In the genomic region with DNA sequence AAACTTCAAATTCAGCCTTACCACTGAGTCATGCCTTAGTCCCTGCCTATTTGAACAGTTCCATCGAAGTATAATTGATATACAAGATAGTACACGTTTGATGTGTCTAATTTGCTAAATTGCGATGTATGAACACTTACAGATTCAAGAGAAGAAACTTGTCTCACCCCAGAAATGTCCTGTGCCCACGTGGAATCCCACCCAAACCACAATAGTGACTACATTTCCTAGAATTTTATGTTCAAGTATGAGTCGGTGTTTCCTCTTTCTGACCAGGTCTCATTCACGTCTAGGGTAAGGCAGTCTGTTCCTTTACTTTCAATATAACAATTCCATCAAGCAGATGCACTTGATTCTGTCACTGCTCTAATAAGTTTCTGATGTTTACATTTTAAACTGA, we compare ENCODE assay signal across 8 mouse cellular contexts. TPM values are rescaled to one million over a fixed set of nuclear protein-coding genes. Genes with fewer than 3 reads are reported as not detected.
A peak's percentile ranks its signal among the peaks of the same experiment; 100 is the strongest.
DNase-seq lines count a peak whose midpoint lies in the region; ATAC-seq lines count a peak whose summit lies in the region.

No protein-coding gene starts in this region.

- peak overlapping the region; percentile 70; the same call in 1 of the 2 replicates for H3K27ac ChIP-seq in heart, embryonic 15.5 days
- H3K27ac ChIP-seq in hindbrain, embryonic 13.5 days = peak overlapping the region; percentile 55; the same call in 1 of the 2 replicates
- no peak overlapping the region for H3K27ac ChIP-seq in midbrain, embryonic 12.5 days (replicated peaks)

- peak overlapping the region; percentile 87 for H3K4me2 ChIP-seq in heart, embryonic 15.5 days
- peak overlapping the region; percentile 91 for H3K4me2 ChIP-seq in hindbrain, embryonic 13.5 days
- peak overlapping the region; percentile 97 for H3K4me2 ChIP-seq in midbrain, embryonic 12.5 days (replicated peaks)

- peaks cover 36% of the 10 kb centered on the region for H3K4me1 ChIP-seq in heart, embryonic 15.5 days (replicated peaks)
- H3K4me1 ChIP-seq in hindbrain, embryonic 13.5 days (replicated peaks) = peaks cover 44% of the 10 kb centered on the region
- H3K4me1 ChIP-seq in midbrain, embryonic 12.5 days = peaks cover 35% of the 10 kb centered on the region

- no peaks in the 10 kb centered on the region for H3K9me3 ChIP-seq in heart, embryonic 15.5 days (replicated peaks)
- H3K9me3 ChIP-seq in hindbrain, embryonic 13.5 days = no peaks in the 10 kb centered on the region
- no peaks in the 10 kb centered on the region for H3K9me3 ChIP-seq in midbrain, embryonic 12.5 days

- ATAC-seq in heart, embryonic 15.5 days (replicated peaks; ENCODE audit: insufficient number of reproducible peaks, insufficient read depth, low FRiP score, low read depth) = no peak
- ATAC-seq in hindbrain, embryonic 13.5 days (ENCODE audit: low FRiP score) = no peak
- no peak for ATAC-seq in midbrain, embryonic 12.5 days (ENCODE audit: low FRiP score, low read depth)

- no peaks in the 10 kb centered on the region for H3K27me3 ChIP-seq in heart, embryonic 15.5 days
- H3K27me3 ChIP-seq in hindbrain, embryonic 13.5 days = no peaks in the 10 kb centered on the region
- H3K27me3 ChIP-seq in midbrain, embryonic 12.5 days = no peaks in the 10 kb centered on the region

- H3K9ac ChIP-seq in heart, embryonic 15.5 days = 0 out of 2 replicates have a peak overlapping the region, but pooled peaks have one; percentile 96
- peak overlapping the region; percentile 90 for H3K9ac ChIP-seq in hindbrain, embryonic 13.5 days
- no peak overlapping the region for H3K9ac ChIP-seq in midbrain, embryonic 12.5 days (replicated peaks)

- no peak for DNase-seq in heart, adult 9 months (ENCODE audit: low spot score in 2 of 2)
- DNase-seq in c-Kit-positive CD71-positive TER-119-positive erythroid progenitor cells, embryonic 14.5 days (ENCODE audit: low spot score) = peak; percentile 47
- no peak for DNase-seq in layer of hippocampus, postnatal 36 days
- no peak for DNase-seq in yolk sac, embryonic 10.5 days (ENCODE audit: low spot score)
- DNase-seq in gastrocnemius, postnatal 4 days (ENCODE audit: low spot score in 2 of 2) = no peak

- peaks cover 19% of the 10 kb centered on the region for H3K36me3 ChIP-seq in heart, embryonic 15.5 days
- peaks cover 23% of the 10 kb centered on the region for H3K36me3 ChIP-seq in hindbrain, embryonic 13.5 days
- H3K36me3 ChIP-seq in midbrain, embryonic 12.5 days = peaks cover 27% of the 10 kb centered on the region

- peak overlapping the region; percentile 96 for H3K4me3 ChIP-seq in heart, embryonic 15.5 days
- H3K4me3 ChIP-seq in hindbrain, embryonic 13.5 days = peak overlapping the region; percentile 79; the same call in 1 of the 2 replicates
- peak overlapping the region; percentile 79; the same call in 1 of the 2 replicates for H3K4me3 ChIP-seq in midbrain, embryonic 12.5 days

- WGBS in heart, embryonic 15.5 days = 44% methylated on average over 6 of the region's 6 CpGs
- 53% methylated on average over 6 of the region's 6 CpGs for WGBS in hindbrain, embryonic 13.5 days
- 54% methylated on average over 6 of the region's 6 CpGs for WGBS in midbrain, embryonic 12.5 days

RNA-seq across cellular contexts. Expression of a gene that starts 0.6 kb away (rescaled TPM):
- polyA plus RNA-seq in heart, embryonic 15.5 days (2015; fragmentation: Nextera tagmentation; extraction: Ambion mirVana) = 25.3 and 28.0 TPM in 2 replicates
- polyA plus RNA-seq in hindbrain, embryonic 13.5 days (2015; fragmentation: Nextera tagmentation; extraction: Ambion mirVana) = 46.0 and 46.7 TPM in 2 replicates
- polyA plus RNA-seq in midbrain, embryonic 12.5 days (2016; fragmentation: Nextera tagmentation; extraction: Ambion mirVana) = 68.9 and 72.4 TPM in 2 replicates
- 10 to 100 TPM; 31.3 to 35.8 TPM for total RNA-seq in layer of hippocampus, postnatal 36 days (2021)
- total RNA-seq in gastrocnemius, postnatal 4 days (2021) = 10 to 100 TPM; 19.3 to 21.0 TPM

RNA-seq across cellular contexts. Expression of a gene that starts 1.5 kb away (rescaled TPM):
- polyA plus RNA-seq in heart, embryonic 15.5 days (2015; fragmentation: Nextera tagmentation; extraction: Ambion mirVana) = 15.6 and 20.0 TPM in 2 replicates
- polyA plus RNA-seq in hindbrain, embryonic 13.5 days (2015; fragmentation: Nextera tagmentation; extraction: Ambion mirVana) = 20.6 and 21.1 TPM in 2 replicates
- 25.4 and 29.6 TPM in 2 replicates for polyA plus RNA-seq in midbrain, embryonic 12.5 days (2016; fragmentation: Nextera tagmentation; extraction: Ambion mirVana)
- 10 to 100 TPM; 16.9 to 17.2 TPM for total RNA-seq in layer of hippocampus, postnatal 36 days (2021)
- 10 to 100 TPM; 16.1 to 18.3 TPM for total RNA-seq in gastrocnemius, postnatal 4 days (2021)

RNA-seq across cellular contexts. Expression of a gene that starts 9.6 kb away (rescaled TPM):
- 11.1 and 12.8 TPM in 2 replicates for polyA plus RNA-seq in heart, embryonic 15.5 days (2015; fragmentation: Nextera tagmentation; extraction: Ambion mirVana)
- 14.4 and 16.0 TPM in 2 replicates for polyA plus RNA-seq in hindbrain, embryonic 13.5 days (2015; fragmentation: Nextera tagmentation; extraction: Ambion mirVana)
- polyA plus RNA-seq in midbrain, embryonic 12.5 days (2016; fragmentation: Nextera tagmentation; extraction: Ambion mirVana) = 7.3 and 8.2 TPM in 2 replicates
- 10 to 100 TPM in 1 of 2 experiments, 1 to 10 TPM in 1; 8.1 to 10.5 TPM for total RNA-seq in layer of hippocampus, postnatal 36 days (2021)
- total RNA-seq in gastrocnemius, postnatal 4 days (2021) = 10 to 100 TPM in 1 of 2 experiments, 1 to 10 TPM in 1; 9.4 to 10.2 TPM

RNA-seq across cellular contexts. Expression of a gene that starts 21.1 kb away (rescaled TPM):
- 76.8 and 86.0 TPM in 2 replicates for polyA plus RNA-seq in heart, embryonic 15.5 days (2015; fragmentation: Nextera tagmentation; extraction: Ambion mirVana)
- 141 and 147 TPM in 2 replicates for polyA plus RNA-seq in hindbrain, embryonic 13.5 days (2015; fragmentation: Nextera tagmentation; extraction: Ambion mirVana)
- polyA plus RNA-seq in midbrain, embryonic 12.5 days (2016; fragmentation: Nextera tagmentation; extraction: Ambion mirVana) = 98.1 and 98.7 TPM in 2 replicates
- 10 to 100 TPM; 77.6 to 85.2 TPM for total RNA-seq in layer of hippocampus, postnatal 36 days (2021)
- total RNA-seq in gastrocnemius, postnatal 4 days (2021) = 10 to 100 TPM; 36.8 to 41.5 TPM

RNA-seq across cellular contexts. Expression of a gene that starts 34.6 kb away (rescaled TPM):
- polyA plus RNA-seq in heart, embryonic 15.5 days (2015; fragmentation: Nextera tagmentation; extraction: Ambion mirVana) = 43.2 and 46.1 TPM in 2 replicates
- polyA plus RNA-seq in hindbrain, embryonic 13.5 days (2015; fragmentation: Nextera tagmentation; extraction: Ambion mirVana) = 18.8 and 20.8 TPM in 2 replicates
- 10.2 and 12.7 TPM in 2 replicates for polyA plus RNA-seq in midbrain, embryonic 12.5 days (2016; fragmentation: Nextera tagmentation; extraction: Ambion mirVana)
- 1 to 10 TPM; 4.4 to 5.3 TPM for total RNA-seq in layer of hippocampus, postnatal 36 days (2021)
- total RNA-seq in gastrocnemius, postnatal 4 days (2021) = 10 to 100 TPM; 17.5 to 21.9 TPM
